Mouse (Mus musculus) hindbrain, embryonic 13.5 days (tissue): ENCODE results near the gene Sema4g. TPM values are rescaled to one million over a fixed set of nuclear protein-coding genes. Genes with fewer than 3 reads are reported as not detected.

ENCODE experiments used
- ATAC-seq: fragments of 200-750 bp; cut with Nextera tagmentation; 2 replicates; pipeline ENCODE4 v1.8.0; 2017; ENCODE audit warnings: moderate TSS enrichment; ENCODE audit not compliant: low FRiP score
- H3K27ac ChIP-seq: fragments of 300-500 bp; sonication (generic); 2 replicates; pipeline ENCODE4 v1.5.1; 2015; ENCODE audit warnings: inconsistent platforms, mild to moderate bottlenecking, moderate library complexity
- H3K27me3 ChIP-seq: fragments of 300-500 bp; sonication (generic); 2 replicates; pipeline ENCODE4 v1.6.1; 2015; ENCODE audit warnings: mild to moderate bottlenecking, inconsistent platforms
- H3K36me3 ChIP-seq: fragments of 300-500 bp; sonication (generic); 2 replicates; pipeline ENCODE4 v1.6.1; 2015; ENCODE audit warnings: mild to moderate bottlenecking, inconsistent platforms
- H3K4me1 ChIP-seq: fragments of 300-500 bp; sonication (generic); replicated peaks from 2 replicates; pipeline ENCODE4 v1.6.1; 2015; ENCODE audit warnings: inconsistent platforms
- H3K4me2 ChIP-seq: fragments of 300-500 bp; sonication (generic); 2 replicates; pipeline ENCODE4 v1.6.1; 2015; ENCODE audit warnings: inconsistent platforms, mild to moderate bottlenecking, moderate library complexity
- H3K4me3 ChIP-seq: fragments of 300-500 bp; sonication (generic); 2 replicates; pipeline ENCODE4 v1.5.1; 2015; ENCODE audit warnings: mild to moderate bottlenecking, inconsistent platforms
- H3K9ac ChIP-seq: fragments of 300-500 bp; sonication (generic); 2 replicates; pipeline ENCODE4 v1.6.1; 2015; ENCODE audit warnings: mild to moderate bottlenecking, inconsistent platforms
- H3K9me3 ChIP-seq: fragments of 300-500 bp; sonication (generic); 2 replicates; pipeline ENCODE4 v1.6.1; 2016; ENCODE audit warnings: inconsistent platforms
- WGBS: fragments of 180-500 bp; shearing (Covaris S2); methylation state at CpG from one replicate; pipeline ENCODE4 v1.1.7; 2015; 5-methylcytosine and 5-hydroxymethylcytosine counted together
- polyA plus RNA-seq: library from polyadenylated mRNA; unstranded; fragments of >200 nt; fragmentation: Nextera tagmentation; extraction: Ambion mirVana; gene quantifications from 2 replicates; pipeline ENCODE4 v1.2.1, GENCODE M21; 2015

Gene Sema4g
- 19.2 and 19.9 TPM in 2 replicates for polyA plus RNA-seq

GRCm38 (mm10) chr19:44988831-44989566 lies at the start of gene Sema4g:
TSS of gene Sema4g (plus strand) at chr19:44989101.
- Histone ChIP-seq H3K9ac (peak within 1 kb of the TSS; percentile 95), H3K4me2 (peak within 1 kb of the TSS; percentile 82), H3K9me3 (no peaks in the 10 kb centered on the region), H3K27me3 (0 out of 2 replicates have a peak, but pooled peaks cover 6% of the 10 kb centered on the region), H3K4me3 (peak within 1 kb of the TSS; percentile 84), H3K27ac (peak within 1 kb of the TSS; percentile 84), H3K36me3 (peaks cover 15% of the 10 kb centered on the region), H3K4me1 (peaks cover 40% of the 10 kb centered on the region)
- peak; percentile 85 for ATAC-seq
- WGBS, result under 1% methylated on average over 57 of the region's 58 CpGs

- Histone ChIP-seq H3K36me3 (peaks cover 77% of the 10 kb centered on the region), H3K27ac (no peak overlapping the region), H3K27me3 (no peaks in the 10 kb centered on the region), H3K9me3 (no peaks in the 10 kb centered on the region), H3K4me1 (no peaks in the 10 kb centered on the region), H3K4me2 (no peak overlapping the region), H3K9ac (no peak overlapping the region), H3K4me3 (no peak overlapping the region)
- no peak for ATAC-seq
- WGBS, result 92% methylated on average over 2 of the region's 2 CpGs
Measured at GRCm38 (mm10) chr19:44959633-44960032, 29.3 kb upstream of the Sema4g start.

GRCm38 (mm10) chr19:44965978-44966377 lies 22.9 kb upstream of the Sema4g start:
- H3K9me3 ChIP-seq, result no peaks in the 10 kb centered on the region
- H3K4me1 ChIP-seq, result no peaks in the 10 kb centered on the region
- ATAC-seq, result no peak
- no peak overlapping the region for H3K4me2 ChIP-seq
- no peaks in the 10 kb centered on the region for H3K27me3 ChIP-seq
- 88% methylated on average over 1 of the region's 1 CpGs for WGBS
- H3K27ac ChIP-seq, result no peak overlapping the region
- H3K36me3 ChIP-seq, result peaks cover 80% of the 10 kb centered on the region
- no peak overlapping the region for H3K4me3 ChIP-seq
- H3K9ac ChIP-seq, result no peak overlapping the region

GRCm38 (mm10) chr19:44968329-44968728 lies 20.6 kb upstream of the Sema4g start:
- Histone ChIP-seq H3K4me1 (no peaks in the 10 kb centered on the region), H3K27ac (no peak overlapping the region), H3K27me3 (no peaks in the 10 kb centered on the region), H3K4me2 (no peak overlapping the region), H3K9me3 (no peaks in the 10 kb centered on the region), H3K9ac (no peak overlapping the region), H3K4me3 (no peak overlapping the region), H3K36me3 (peaks cover 87% of the 10 kb centered on the region)
- ATAC-seq, result no peak
- 88% methylated on average over 3 of the region's 3 CpGs for WGBS

GRCm38 (mm10) chr19:44976636-44977035 lies 12.3 kb upstream of the Sema4g start:
- Histone ChIP-seq H3K27ac (no peak overlapping the region), H3K9ac (no peak overlapping the region), H3K4me3 (no peak overlapping the region), H3K27me3 (no peaks in the 10 kb centered on the region), H3K4me2 (no peak overlapping the region), H3K9me3 (no peaks in the 10 kb centered on the region), H3K4me1 (no peaks in the 10 kb centered on the region), H3K36me3 (peaks cover 92% of the 10 kb centered on the region)
- WGBS, result 79% methylated on average over 6 of the region's 6 CpGs
- no peak for ATAC-seq

- Histone ChIP-seq H3K4me3 (no peak overlapping the region), H3K9me3 (no peaks in the 10 kb centered on the region), H3K9ac (no peak overlapping the region), H3K27ac (no peak overlapping the region), H3K36me3 (peaks cover 91% of the 10 kb centered on the region), H3K4me1 (no peaks in the 10 kb centered on the region), H3K4me2 (no peak overlapping the region), H3K27me3 (no peaks in the 10 kb centered on the region)
- 91% methylated on average over 6 of the region's 6 CpGs for WGBS
- no peak for ATAC-seq
Measured at GRCm38 (mm10) chr19:44977148-44977547, 11.8 kb upstream of the Sema4g start.

GRCm38 (mm10) chr19:44980787-44981186 lies 8.1 kb upstream of the Sema4g start:
- WGBS, result 93% methylated on average over 2 of the region's 2 CpGs
- Histone ChIP-seq H3K27ac (no peak overlapping the region), H3K27me3 (no peaks in the 10 kb centered on the region), H3K4me1 (no peaks in the 10 kb centered on the region), H3K4me2 (no peak overlapping the region), H3K4me3 (no peak overlapping the region), H3K9ac (no peak overlapping the region), H3K9me3 (no peaks in the 10 kb centered on the region), H3K36me3 (peaks cover 58% of the 10 kb centered on the region)
- no peak for ATAC-seq

- Histone ChIP-seq H3K27me3 (0 out of 2 replicates have a peak, but pooled peaks cover 6% of the 10 kb centered on the region), H3K9me3 (no peaks in the 10 kb centered on the region), H3K27ac (no peak overlapping the region), H3K4me2 (no peak overlapping the region), H3K4me1 (no peaks in the 10 kb centered on the region), H3K36me3 (peaks cover 40% of the 10 kb centered on the region), H3K9ac (no peak overlapping the region), H3K4me3 (no peak overlapping the region)
- ATAC-seq, result no peak
- 90% methylated on average over 7 of the region's 7 CpGs for WGBS
Measured at GRCm38 (mm10) chr19:44982477-44983115, 6.3 kb upstream of the Sema4g start.

GRCm38 (mm10) chr19:44983366-44983765 lies 5.5 kb upstream of the Sema4g start:
- no peak overlapping the region for H3K9ac ChIP-seq
- peaks cover 32% of the 10 kb centered on the region for H3K36me3 ChIP-seq
- ATAC-seq, result no peak
- peaks cover 2% of the 10 kb centered on the region for H3K4me1 ChIP-seq
- no peaks in the 10 kb centered on the region for H3K9me3 ChIP-seq
- 0 out of 2 replicates have a peak, but pooled peaks cover 6% of the 10 kb centered on the region for H3K27me3 ChIP-seq
- no peak overlapping the region for H3K27ac ChIP-seq
- WGBS, result 94% methylated on average over 6 of the region's 6 CpGs
- no peak overlapping the region for H3K4me3 ChIP-seq
- H3K4me2 ChIP-seq, result no peak overlapping the region

- Histone ChIP-seq H3K4me1 (peaks cover 7% of the 10 kb centered on the region), H3K9ac (no peak overlapping the region), H3K9me3 (no peaks in the 10 kb centered on the region), H3K4me3 (no peak overlapping the region), H3K4me2 (no peak overlapping the region), H3K27ac (no peak overlapping the region), H3K36me3 (peaks cover 25% of the 10 kb centered on the region), H3K27me3 (0 out of 2 replicates have a peak, but pooled peaks cover 6% of the 10 kb centered on the region)
- no peak for ATAC-seq
- WGBS, result 92% methylated on average over 4 of the region's 4 CpGs
Measured at GRCm38 (mm10) chr19:44984420-44984819, 4.5 kb upstream of the Sema4g start.

- 71% methylated on average over 5 of the region's 5 CpGs for WGBS
- no peak for ATAC-seq
- Histone ChIP-seq H3K27ac (no peak overlapping the region), H3K4me3 (no peak overlapping the region), H3K9ac (no peak overlapping the region), H3K36me3 (peaks cover 17% of the 10 kb centered on the region), H3K4me1 (peaks cover 16% of the 10 kb centered on the region), H3K4me2 (no peak overlapping the region), H3K27me3 (0 out of 2 replicates have a peak, but pooled peaks cover 6% of the 10 kb centered on the region), H3K9me3 (no peaks in the 10 kb centered on the region)
Measured at GRCm38 (mm10) chr19:44985159-44985988, 3.5 kb upstream of the Sema4g start.

- H3K4me3 ChIP-seq, result no peak overlapping the region
- no peak for ATAC-seq
- H3K27me3 ChIP-seq, result 0 out of 2 replicates have a peak, but pooled peaks cover 6% of the 10 kb centered on the region
- no peaks in the 10 kb centered on the region for H3K9me3 ChIP-seq
- H3K4me2 ChIP-seq, result no peak overlapping the region
- H3K27ac ChIP-seq, result no peak overlapping the region
- peaks cover 33% of the 10 kb centered on the region for H3K4me1 ChIP-seq
- no peak overlapping the region for H3K9ac ChIP-seq
- H3K36me3 ChIP-seq, result peaks cover 5% of the 10 kb centered on the region
- 71% methylated on average over 6 of the region's 6 CpGs for WGBS
Measured at GRCm38 (mm10) chr19:44987004-44987403, 1.9 kb upstream of the Sema4g start.
